Mouse (Mus musculus): ENCODE measurements around the gene Dcaf8.

DNA sequence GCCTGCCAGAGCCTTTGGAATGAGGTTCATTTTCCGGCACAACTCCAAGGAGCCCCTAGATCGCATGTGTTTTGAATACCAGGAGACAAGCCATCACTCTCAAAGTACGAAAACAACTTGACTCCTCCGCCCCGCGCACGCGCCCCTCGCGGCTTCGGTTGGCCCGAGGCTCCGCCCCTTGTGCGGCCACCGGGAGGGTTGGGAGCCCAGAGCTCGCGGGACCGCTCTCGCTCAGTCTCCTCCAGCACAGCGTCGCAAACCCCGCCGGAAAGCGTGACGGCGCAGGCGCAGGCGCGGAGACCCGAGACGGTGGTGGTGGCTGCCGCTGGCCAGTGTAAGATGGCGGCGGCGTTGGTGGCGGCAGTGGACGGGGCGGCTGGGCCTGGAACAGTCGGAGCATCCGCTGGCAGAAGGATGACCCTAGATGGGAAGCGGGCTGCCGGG lies at the start of gene Dcaf8:
- TF ChIP-seq EP300 (IDR thresholded peaks at IDR 0.05; ENCODE audit: insufficient read depth, low read depth, low read length) (0 out of 2 replicates have a peak, but pooled peaks have one; percentile 39), POLR2A (IDR thresholded peaks at IDR 0.05; ENCODE audit: insufficient read depth, low read length) (peak; percentile 35)
